Mouse (Mus musculus) kidney, postnatal 4 days (tissue): ENCODE data around the gene Degs2.
A peak's percentile ranks its signal among the peaks of the same experiment; 100 is the strongest.
"Not testable (repeated sequence)": the region's sequence is repeated elsewhere in the genome, so short reads cannot be mapped to it uniquely, and the experiment has no call there.

ENCODE experiments used
- DNase-seq, 2 experiments: peaks; one replicate each; pipeline ENCODE4 v3.0.0; 2021; ENCODE audit warnings: mixed read lengths in 2 of 2

Degs2 gene

GRCm38 (mm10) chr12:108702185-108702584 lies at the start of gene Degs2:
Gene Degs2, minus strand, starts transcription at chr12:108702315.
- DNase-seq: peak; percentile 65 to 79

DNA sequence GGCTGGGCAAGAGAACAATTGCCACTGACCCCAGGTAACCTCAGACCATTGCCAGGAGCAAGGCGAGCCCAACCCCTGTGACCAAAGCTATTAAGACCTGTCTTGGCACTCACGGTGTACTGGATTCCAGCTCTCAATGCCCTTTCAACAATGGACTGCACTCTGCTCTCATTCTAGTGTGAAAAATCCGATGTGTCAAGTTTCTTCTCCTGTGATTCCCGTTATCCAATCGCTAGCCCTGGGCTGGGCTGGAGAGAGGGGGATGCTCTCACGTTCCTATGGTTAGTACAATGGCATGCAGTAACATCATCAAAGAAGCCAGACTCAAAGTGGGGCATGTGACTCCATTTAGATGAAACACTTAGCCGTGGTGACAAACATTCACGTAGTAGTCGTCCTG lies 49.7 kb upstream of the Degs2 start:
- DNase-seq: no peak

GRCm38 (mm10) chr12:108750226-108750625 lies 48.1 kb upstream of the Degs2 start:
- DNase-seq: no peak

DNA sequence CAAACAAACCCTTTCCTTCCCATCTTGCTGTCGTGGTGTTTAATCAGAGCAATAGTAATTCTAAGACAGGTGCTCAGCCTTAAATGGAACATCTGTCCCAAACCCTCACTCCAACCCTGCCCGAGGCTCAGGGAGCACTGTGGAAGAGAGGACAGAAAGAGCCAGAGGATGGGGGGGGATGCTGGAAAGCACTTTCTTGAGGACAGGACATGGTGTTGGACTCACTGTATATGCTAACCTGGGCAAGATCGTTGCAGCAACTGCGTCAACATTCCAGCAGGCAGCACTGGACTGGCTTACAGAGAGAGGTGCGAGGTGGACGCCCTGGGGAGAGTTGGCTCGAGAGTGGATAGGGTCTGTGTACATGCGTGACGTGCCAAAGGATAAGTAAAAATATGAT lies 47.3 kb upstream of the Degs2 start:
- no peak for DNase-seq

- DNase-seq: no peak
Measured at GRCm38 (mm10) chr12:108749019-108749418, 46.9 kb upstream of the Degs2 start.

GRCm38 (mm10) chr12:108745990-108746389 lies 43.9 kb upstream of the Degs2 start:
- DNase-seq: no peak

GRCm38 (mm10) chr12:108742241-108742640 lies 40.1 kb upstream of the Degs2 start:
- no peak for DNase-seq

- no peak for DNase-seq
Measured at GRCm38 (mm10) chr12:108741472-108741871, 39.4 kb upstream of the Degs2 start.

DNA sequence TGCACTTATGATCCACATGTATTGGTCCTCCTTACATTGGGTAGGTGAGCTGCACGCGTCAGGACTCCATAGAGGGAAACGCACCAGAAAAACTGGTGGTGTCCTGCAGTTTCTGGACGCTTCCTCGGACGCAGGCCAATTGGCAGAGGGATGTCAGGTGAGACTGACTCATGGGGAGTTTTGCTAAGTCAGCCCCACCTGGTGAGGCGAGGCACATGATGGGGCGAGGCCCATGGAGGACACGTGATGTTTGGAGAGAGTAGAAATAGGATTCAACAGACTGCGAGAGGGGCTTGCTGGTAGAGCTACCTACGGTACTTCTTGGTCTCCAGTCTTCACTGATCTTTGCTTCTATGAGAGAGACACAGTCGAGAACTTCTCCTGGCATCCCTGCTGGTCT lies 36.6 kb upstream of the Degs2 start:
- DNase-seq: no peak

DNA sequence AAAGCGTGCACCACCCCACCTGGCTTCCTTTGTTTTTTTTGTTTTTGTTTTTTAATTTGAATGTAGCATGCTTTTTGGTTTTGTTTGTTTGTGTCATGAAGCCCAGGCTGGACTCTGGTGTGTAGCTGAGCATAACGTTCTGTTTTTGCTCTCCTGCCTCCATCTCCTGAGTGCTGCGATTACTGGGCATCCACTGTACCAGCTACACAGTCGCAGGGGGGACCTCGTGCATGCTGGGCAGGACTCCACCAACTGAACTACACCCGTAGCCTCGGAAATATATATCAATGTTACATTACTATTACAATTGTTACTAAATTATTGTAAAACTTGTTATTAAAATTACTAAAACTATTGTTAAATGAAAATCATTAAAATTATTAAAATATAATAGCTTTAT lies 35.7 kb upstream of the Degs2 start:
- DNase-seq: no peak

- no peak for DNase-seq
Measured at GRCm38 (mm10) chr12:108734386-108734785, 32.3 kb upstream of the Degs2 start.

GRCm38 (mm10) chr12:108723841-108724240 lies 21.7 kb upstream of the Degs2 start:
- no peak for DNase-seq

DNA sequence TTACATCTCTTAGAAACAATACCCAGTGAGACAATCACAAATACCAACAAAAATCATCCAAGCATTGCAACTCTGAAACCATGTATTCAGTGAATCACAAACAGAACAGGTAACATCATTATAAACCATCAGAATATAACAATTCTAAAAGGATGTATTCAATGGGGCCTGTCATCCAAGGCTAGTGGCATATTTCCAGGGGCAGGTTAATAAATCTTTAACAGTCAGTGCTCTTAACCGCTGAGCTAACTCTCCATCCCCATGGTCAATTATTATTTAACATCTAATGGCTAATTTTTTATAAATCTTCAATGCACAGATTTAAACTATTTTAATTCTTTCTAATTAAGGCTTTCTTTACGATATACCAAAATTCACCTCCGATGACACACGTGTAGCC lies 20.3 kb upstream of the Degs2 start:
- DNase-seq: no peak

- DNase-seq: no peak
Measured at GRCm38 (mm10) chr12:108718485-108718884, 16.4 kb upstream of the Degs2 start.

DNA sequence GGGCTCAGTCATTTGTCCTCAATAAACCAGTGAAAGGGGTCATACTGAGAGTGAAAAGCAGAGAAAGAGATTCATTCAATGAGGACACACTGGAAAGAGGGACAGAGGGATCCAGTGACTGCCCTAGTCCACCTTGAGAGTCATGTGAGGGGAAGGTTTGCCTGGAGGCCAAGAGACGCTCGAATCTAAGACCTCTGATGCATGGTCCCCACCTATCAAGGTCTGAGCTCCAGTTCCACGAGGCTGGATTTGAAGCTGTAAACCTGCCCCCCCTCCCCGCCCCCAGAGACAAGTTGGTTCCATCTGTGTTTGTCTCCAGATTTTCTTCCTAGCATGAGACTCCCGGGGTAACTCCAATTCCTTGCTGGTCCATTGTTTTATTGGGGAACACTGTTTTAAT lies 13.7 kb upstream of the Degs2 start:
- no peak for DNase-seq

DNA sequence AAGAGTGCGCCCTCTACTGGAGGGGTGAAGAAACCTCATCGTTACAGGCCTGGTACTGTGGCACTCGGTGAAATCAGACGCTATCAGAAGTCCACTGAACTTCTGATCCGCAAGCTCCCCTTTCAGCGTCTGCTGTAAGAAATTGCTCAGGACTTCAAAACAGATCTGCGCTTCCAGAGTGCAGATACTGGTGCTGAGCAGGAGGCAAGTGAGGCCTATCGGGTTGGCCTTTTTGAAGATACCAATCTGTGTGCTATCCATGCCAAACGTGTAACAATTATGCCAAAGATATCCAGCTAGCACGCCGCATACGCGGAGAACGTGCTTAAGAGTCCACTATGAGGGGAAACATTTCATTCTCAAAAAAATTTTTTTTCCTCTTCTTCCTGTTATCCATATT lies 11.9 kb upstream of the Degs2 start:
- DNase-seq: not testable (repeated sequence)

- no peak for DNase-seq
Measured at GRCm38 (mm10) chr12:108712481-108712880, 10.4 kb upstream of the Degs2 start.

DNA sequence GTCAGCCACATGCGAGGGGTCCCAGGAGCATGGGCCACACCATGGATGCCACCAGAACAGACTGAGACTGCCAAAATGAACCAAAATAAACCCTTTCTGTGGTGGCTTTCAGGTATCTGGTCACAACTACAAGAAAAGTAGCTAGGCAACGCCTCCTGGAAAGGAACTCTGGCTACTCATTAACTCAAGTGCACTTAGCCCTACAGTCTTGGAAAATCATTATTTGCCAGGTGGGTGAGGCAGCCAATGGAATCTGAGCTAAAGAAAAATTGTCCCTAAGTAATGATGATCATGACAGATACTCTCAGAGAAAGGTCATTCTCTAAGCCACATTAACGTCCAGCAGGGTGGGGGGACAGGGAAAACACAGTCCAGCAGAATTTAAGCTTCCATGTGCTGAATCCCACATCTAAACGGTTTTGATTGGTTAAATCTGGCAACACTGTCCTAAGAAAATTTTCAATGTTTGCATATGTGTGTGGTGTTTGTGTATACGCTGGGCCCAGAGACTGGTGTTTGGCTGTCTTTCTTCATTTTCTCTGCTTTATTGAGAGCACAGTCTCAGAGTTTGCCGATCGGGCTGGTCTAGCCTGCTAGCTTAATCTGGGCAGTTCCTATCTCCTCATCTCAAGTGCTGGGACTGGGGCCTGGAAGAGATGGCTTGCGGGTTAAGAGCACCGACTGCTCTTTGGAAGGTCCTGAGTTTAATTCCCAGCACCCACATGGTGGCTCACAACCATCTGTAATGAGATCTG lies 8.9 kb upstream of the Degs2 start:
- peak in 1 of 2 experiments; percentile 56 for DNase-seq

- DNase-seq: no peak
Measured at GRCm38 (mm10) chr12:108709964-108710765, 8.1 kb upstream of the Degs2 start.

DNA sequence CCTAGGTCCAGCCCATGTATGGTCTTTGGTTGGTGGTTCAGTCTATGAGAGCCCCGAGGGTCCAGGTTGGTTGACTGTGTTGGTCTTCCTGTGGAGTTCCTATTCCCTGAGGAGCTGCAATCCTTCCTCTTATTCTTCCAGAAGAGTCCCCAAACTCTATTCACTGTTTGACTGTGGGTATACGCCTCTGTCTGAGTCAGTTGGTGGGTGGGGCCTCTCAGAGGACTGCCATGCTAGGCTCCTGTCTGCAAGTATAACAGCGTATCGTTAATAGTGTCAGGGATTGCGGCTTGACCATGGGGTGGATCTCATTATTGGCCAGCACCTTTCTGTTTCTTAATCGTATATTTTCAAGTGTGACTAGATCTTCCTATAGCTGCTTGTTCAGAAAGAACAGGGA lies 7.3 kb upstream of the Degs2 start:
- DNase-seq: no peak

GRCm38 (mm10) chr12:108706129-108706528 lies 4.0 kb upstream of the Degs2 start:
- no peak for DNase-seq

DNA sequence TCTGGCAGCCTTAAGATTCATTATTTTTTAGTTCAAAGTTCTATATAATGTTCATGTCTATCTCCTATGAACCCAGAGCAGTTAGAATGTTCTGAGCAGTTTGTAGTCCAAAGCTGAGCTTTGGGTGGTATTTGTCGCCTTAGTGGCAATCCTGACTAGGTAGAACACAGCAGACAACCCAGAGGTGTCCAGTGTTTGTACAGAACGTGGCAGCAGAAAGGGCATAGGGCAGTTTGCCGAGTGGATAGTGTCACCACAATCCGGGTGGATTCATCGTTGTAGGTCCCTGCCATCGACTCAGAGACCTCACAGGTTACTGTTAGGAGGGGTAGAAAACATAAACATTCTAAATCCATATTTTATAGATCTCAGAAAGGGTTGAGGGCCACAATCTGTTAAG lies 3.4 kb upstream of the Degs2 start:
- DNase-seq: no peak

- DNase-seq: no peak
Measured at GRCm38 (mm10) chr12:108701221-108701620, 894 bp downstream of the Degs2 start.

DNA sequence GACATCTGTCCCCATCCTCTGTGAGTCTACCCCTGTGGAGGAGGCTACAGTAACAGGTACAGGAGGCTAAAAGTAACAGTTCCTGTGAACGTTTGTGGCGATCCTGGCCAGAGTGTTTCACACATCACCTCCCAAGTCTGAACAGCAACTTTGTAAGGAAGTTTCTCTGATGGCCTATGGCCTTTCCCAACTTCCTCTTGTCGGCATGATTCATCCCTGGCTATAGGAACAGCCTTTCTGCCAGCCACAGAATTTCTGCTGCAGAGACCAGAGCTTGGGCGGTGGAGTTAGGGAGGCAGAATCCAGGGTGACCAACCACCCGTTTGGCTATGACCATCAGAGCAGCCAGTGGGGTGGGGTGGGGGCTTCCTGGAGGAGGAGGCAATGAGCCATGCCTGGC lies 2.1 kb downstream of the Degs2 start:
- DNase-seq: no peak
